Mouse (Mus musculus): ENCODE measurements at regions not wholly inside any gene's neighbourhood (a gene's known extent, or its start where the extent isn't known, plus 50 kb on each side); places are given as distances from the start of the nearest gene placed in this dataset.

DNA sequence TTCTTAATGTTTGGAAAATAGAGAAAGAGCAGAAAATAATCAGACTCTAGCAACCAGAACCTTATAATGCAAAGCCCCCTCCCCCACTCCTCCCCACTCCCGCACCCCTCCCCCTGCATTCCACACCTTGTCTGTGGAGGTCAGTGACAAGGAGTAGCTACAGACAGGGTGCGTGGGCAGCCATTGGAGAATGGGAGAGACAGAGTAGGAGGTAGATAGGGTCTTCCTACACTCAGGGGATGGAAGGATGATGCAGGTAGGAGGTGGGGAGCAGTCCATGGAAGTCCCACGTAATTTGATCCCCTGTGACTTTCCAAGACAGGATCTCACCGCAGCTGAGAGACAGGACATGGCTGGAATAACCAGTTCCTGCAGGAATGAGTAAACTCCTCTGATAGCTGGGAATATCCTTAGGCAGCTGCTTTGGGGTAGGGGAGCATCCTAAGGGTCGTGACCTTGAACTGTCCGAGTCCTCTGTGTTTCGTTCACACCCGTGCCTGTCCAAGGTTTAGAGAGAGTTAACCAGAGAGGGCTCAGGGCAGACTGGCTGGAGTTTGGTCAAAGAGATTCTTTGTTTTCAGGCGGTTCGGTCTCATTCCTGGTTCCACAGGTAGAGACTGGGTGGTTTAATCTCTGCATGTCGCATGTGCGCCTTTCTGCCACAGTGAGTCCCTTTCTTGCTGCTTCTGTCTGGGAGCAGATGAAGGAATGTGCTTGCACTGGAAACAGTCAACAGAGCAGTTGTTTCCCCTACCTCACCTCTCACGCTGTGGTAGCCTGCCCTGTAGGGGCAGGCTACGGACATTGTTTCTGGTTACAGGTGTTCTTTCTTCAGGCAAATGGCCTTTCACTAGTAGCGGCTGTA, 54.1 kb upstream of the 1700024P04Rik start:
- no peaks in the 10 kb centered on the region for H3K4me1 ChIP-seq (ENCODE audit: control insufficient read depth, insufficient read depth, low read length)
- H3K4me2 ChIP-seq (ENCODE audit: low read depth, low read length), result no peak overlapping the region
- ATAC-seq (replicated peaks; ENCODE audit: insufficient number of reproducible peaks, low FRiP score, low TSS enrichment, low read depth) (no peak; the same call in 1 of the 2 replicates), DNase-seq (ENCODE audit: low spot score) (no peak)
- H3K4me3 ChIP-seq (ENCODE audit: low read depth, low read length), result no peak overlapping the region
- H3K9ac ChIP-seq (replicated peaks; ENCODE audit: low read length), result no peak overlapping the region
- no peaks in the 10 kb centered on the region for H3K27me3 ChIP-seq (ENCODE audit: control insufficient read depth, insufficient read depth, low read length)
- no peaks in the 10 kb centered on the region for H3K36me3 ChIP-seq (replicated peaks; ENCODE audit: control insufficient read depth, insufficient read depth, low read depth, low read length)
- WGBS, result 42% methylated on average over 15 of the region's 15 CpGs
- no peaks in the 10 kb centered on the region for H3K9me3 ChIP-seq (replicated peaks; ENCODE audit: control insufficient read depth, low read length)
- H3K27ac ChIP-seq (replicated peaks; ENCODE audit: low read depth, low read length), result no peak overlapping the region

DNA sequence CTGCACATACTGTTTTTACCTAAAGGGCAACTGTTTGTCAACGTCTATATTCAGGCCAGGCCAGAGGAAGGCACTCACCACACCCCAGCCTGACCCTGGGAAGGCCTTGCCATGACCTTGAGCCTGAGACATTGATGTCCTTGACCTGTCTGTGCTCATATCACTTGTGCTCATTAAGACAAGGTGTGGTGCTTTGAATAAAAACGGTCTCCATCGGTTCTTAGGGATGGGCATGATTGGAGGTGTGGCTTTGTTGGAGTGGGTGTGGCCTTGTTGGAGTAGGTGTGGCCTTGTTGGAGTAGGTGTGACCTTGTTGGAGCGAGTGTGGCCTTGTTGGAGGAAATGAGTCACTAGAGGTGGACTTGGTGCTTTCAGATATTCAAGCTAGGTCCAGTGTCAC, 52.8 kb upstream of the 1700024P04Rik start:
- Histone ChIP-seq H3K4me3 (ENCODE audit: low read depth, low read length) (no peak overlapping the region), H3K9ac (replicated peaks; ENCODE audit: low read length) (no peak overlapping the region), H3K27ac (replicated peaks; ENCODE audit: low read depth, low read length) (no peak overlapping the region), H3K4me1 (ENCODE audit: control insufficient read depth, insufficient read depth, low read length) (no peaks in the 10 kb centered on the region), H3K9me3 (replicated peaks; ENCODE audit: control insufficient read depth, low read length) (no peaks in the 10 kb centered on the region), H3K36me3 (replicated peaks; ENCODE audit: control insufficient read depth, insufficient read depth, low read depth, low read length) (no peaks in the 10 kb centered on the region), H3K4me2 (ENCODE audit: low read depth, low read length) (no peak overlapping the region), H3K27me3 (ENCODE audit: control insufficient read depth, insufficient read depth, low read length) (no peaks in the 10 kb centered on the region)
- DNase-seq (ENCODE audit: low spot score) (no peak), ATAC-seq (replicated peaks; ENCODE audit: insufficient number of reproducible peaks, low FRiP score, low TSS enrichment, low read depth) (no peak)
- 96% methylated on average over 4 of the region's 4 CpGs for WGBS
